Mouse (Mus musculus) spleen, embryonic (tissue): ENCODE results near the gene As3mt.

ENCODE experiments used
- CTCF ChIA-PET: fragments of 350-600 bp; sonication (Branson Sonifier 250); formaldehyde crosslinking; loops from one replicate; lab custom pipeline; 2022; lab: Charles Lee

As3mt gene

GRCm38 (mm10) chr19:46697840-46698517 is 9.3 kb upstream of the As3mt start:
- CTCF ChIA-PET = interaction anchor here (0.6 kb wide), 2 partner anchors 18 to 125 kb away, joined by 3 to 8 read pairs; partner anchors contain the start of genes Arl3 and Sfxn2

GRCm38 (mm10) chr19:46699011-46699481 is 8.2 kb upstream of the As3mt start:
- CTCF ChIA-PET = interaction anchor here (0.7 kb wide), 1 partner anchor 58 kb away, joined by 17 read pairs; no protein-coding TSS in a partner anchor

- CTCF ChIA-PET = no interaction called here
Measured at GRCm38 (mm10) chr19:46701156-46701555, 6.1 kb upstream of the As3mt start.

- CTCF ChIA-PET = interaction anchor here (0.7 kb wide), 1 partner anchor 675 kb away, joined by 8 read pairs; no protein-coding TSS in a partner anchor
Measured at GRCm38 (mm10) chr19:46705779-46706495, 1.3 kb upstream of the As3mt start.

- CTCF ChIA-PET = interaction anchor here (0.7 kb wide), 1 partner anchor 674 kb away, joined by 8 read pairs; no protein-coding TSS in a partner anchor
Measured at GRCm38 (mm10) chr19:46706540-46707295, 540 bp upstream of the As3mt start.

GRCm38 (mm10) chr19:46710614-46711013 is 3.4 kb downstream of the As3mt start:
- CTCF ChIA-PET = no interaction called here

GRCm38 (mm10) chr19:46714234-46714633 is 7.0 kb downstream of the As3mt start:
- CTCF ChIA-PET = no interaction called here

- CTCF ChIA-PET = no interaction called here
Measured at GRCm38 (mm10) chr19:46715016-46715415, 7.8 kb downstream of the As3mt start.

GRCm38 (mm10) chr19:46718150-46718549 is 10.9 kb downstream of the As3mt start:
- CTCF ChIA-PET = interaction anchor here (0.6 kb wide), 1 partner anchor 1043 kb away, joined by 4 read pairs; no protein-coding TSS in a partner anchor

GRCm38 (mm10) chr19:46724411-46724810 is 17.2 kb downstream of the As3mt start:
- CTCF ChIA-PET = no interaction called here

- CTCF ChIA-PET = interaction anchor here (0.7 kb wide), 2 partner anchors 72 to 205 kb away, joined by 5 to 8 read pairs; no protein-coding TSS in a partner anchor
Measured at GRCm38 (mm10) chr19:46726142-46726541, 18.9 kb downstream of the As3mt start.

GRCm38 (mm10) chr19:46727140-46727736 is 20.0 kb downstream of the As3mt start:
- CTCF ChIA-PET = no interaction called here

GRCm38 (mm10) chr19:46727945-46728540 is 20.8 kb downstream of the As3mt start:
- CTCF ChIA-PET = no interaction called here

- CTCF ChIA-PET = no interaction called here
Measured at GRCm38 (mm10) chr19:46728909-46729308, 21.7 kb downstream of the As3mt start.

GRCm38 (mm10) chr19:46731351-46731750 is 24.1 kb downstream of the As3mt start:
- CTCF ChIA-PET = interaction anchor here (0.6 kb wide), 1 partner anchor 10 kb away, joined by 7 read pairs; no protein-coding TSS in a partner anchor

GRCm38 (mm10) chr19:46732673-46733072 is 25.4 kb downstream of the As3mt start:
- CTCF ChIA-PET = interaction anchor here (0.6 kb wide), 1 partner anchor 1174 kb away, joined by 3 read pairs; no protein-coding TSS in a partner anchor

- CTCF ChIA-PET = no interaction called here
Measured at GRCm38 (mm10) chr19:46733626-46734025, 26.4 kb downstream of the As3mt start.

GRCm38 (mm10) chr19:46735241-46735640 is 28.0 kb downstream of the As3mt start:
- CTCF ChIA-PET = no interaction called here

GRCm38 (mm10) chr19:46737106-46737505 is 29.8 kb downstream of the As3mt start:
- CTCF ChIA-PET = interaction anchor here (1.2 kb wide), 1 partner anchor 148 kb away, joined by 6 read pairs; no protein-coding TSS in a partner anchor

GRCm38 (mm10) chr19:46740341-46741008 is 33.2 kb downstream of the As3mt start:
- CTCF ChIA-PET = interaction anchor here (0.6 to 0.7 kb wide), 3 partner anchors 68 to 159 kb away, joined by 3 to 5 read pairs (median 3); no protein-coding TSS in a partner anchor
